Mouse (Mus musculus) C2C12 (cell line): ENCODE data around the gene Acsl1.

Experiments
- CTCF ChIP-seq: IDR thresholded peaks from one replicate; pipeline ENCODE4 v1.5.1; 2011; ENCODE audit not compliant: control insufficient read depth, insufficient read depth, insufficient read length
- FOSL1 ChIP-seq: IDR thresholded peaks from one replicate; pipeline ENCODE4 v1.8.0; 2011; ENCODE audit warnings: mild to moderate bottlenecking, low read length; ENCODE audit not compliant: poor library complexity, insufficient read depth, severe bottlenecking
- MAX ChIP-seq: IDR thresholded peaks from one replicate; pipeline ENCODE4 v1.6.1; 2011; ENCODE audit warnings: mild to moderate bottlenecking, control low read depth
- MYOD1 ChIP-seq: IDR thresholded peaks from one replicate; pipeline ENCODE4 v1.6.1; 2011; ENCODE audit warnings: low read depth; ENCODE audit not compliant: control insufficient read depth, insufficient read length
- MYOG ChIP-seq: IDR thresholded peaks from one replicate; pipeline ENCODE4 v1.6.1; 2011; ENCODE audit not compliant: control insufficient read depth, insufficient read length; ENCODE audit errors: extremely low read depth
- USF1 ChIP-seq: IDR thresholded peaks from one replicate; pipeline ENCODE4 v1.6.1; 2011; ENCODE audit warnings: low read depth, mild to moderate bottlenecking, control low read depth, moderate library complexity

- TF ChIP-seq USF1 (no peak), CTCF (no peak), FOSL1 (no peak), MYOG (no peak), MAX (no peak), MYOD1 (no peak)
Measured at GRCm38 (mm10) chr8:46478783-46479182, 7.9 kb downstream of the Acsl1 start.
